Mouse (Mus musculus) spleen, adult 12 weeks (tissue): ENCODE data around the gene Hepacam2.
"Not testable (repeated sequence)": the region's sequence is repeated elsewhere in the genome, so short reads cannot be mapped to it uniquely, and the experiment has no call there.

Experiments used
- DNase-seq: peaks from one replicate; pipeline ENCODE4 v3.0.0; 2022; ENCODE audit warnings: low spot score

The Hepacam2 gene

GRCm38 (mm10) chr6:3463026-3463425 is 35.1 kb downstream of the Hepacam2 start:
- DNase-seq, result no peak

GRCm38 (mm10) chr6:3455944-3456536 is 42.1 kb downstream of the Hepacam2 start:
- DNase-seq, result no peak

DNA sequence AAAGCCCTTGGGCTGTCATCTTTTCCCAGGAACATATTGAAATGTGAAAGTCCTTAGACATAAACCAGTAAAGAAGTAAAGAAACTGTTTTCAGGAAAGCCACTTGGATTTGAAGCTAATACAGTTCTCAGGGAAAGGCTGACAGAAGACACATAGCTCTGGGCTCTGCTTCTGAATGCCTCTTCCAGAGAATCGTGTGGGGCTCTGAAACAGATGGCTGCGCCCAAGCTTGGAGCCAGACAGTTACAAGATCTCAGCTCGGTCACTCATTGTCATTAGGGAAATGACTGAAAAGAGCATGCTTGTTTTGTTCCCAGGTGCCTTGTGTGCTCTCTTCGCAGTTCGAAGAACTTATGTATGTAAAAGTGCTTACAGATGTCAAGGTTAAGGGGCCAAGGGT is 43.7 kb downstream of the Hepacam2 start:
- no peak for DNase-seq

- peak; percentile 54 for DNase-seq
Measured at GRCm38 (mm10) chr6:3447404-3447803, 50.7 kb downstream of the Hepacam2 start.

GRCm38 (mm10) chr6:3443905-3444304 is 54.2 kb downstream of the Hepacam2 start:
- DNase-seq, result no peak

DNA sequence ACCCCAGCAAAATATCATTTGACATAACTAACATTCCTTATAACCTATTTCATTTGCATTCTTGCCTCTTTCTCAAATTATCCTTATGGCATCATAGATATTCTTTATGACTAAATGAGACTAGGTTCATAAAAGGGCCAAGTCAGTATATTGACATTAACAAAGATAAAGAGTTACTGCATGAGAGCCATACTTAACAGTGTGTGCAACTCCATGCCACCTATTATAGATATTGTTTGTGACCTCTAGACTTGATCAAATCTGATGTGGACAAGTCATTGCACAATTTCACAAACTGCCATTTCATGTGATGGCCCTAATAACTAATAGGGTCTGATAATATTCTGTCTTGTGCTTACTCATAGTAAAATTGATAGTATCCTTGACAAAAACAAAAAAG is 62.0 kb downstream of the Hepacam2 start:
- no peak for DNase-seq

DNA sequence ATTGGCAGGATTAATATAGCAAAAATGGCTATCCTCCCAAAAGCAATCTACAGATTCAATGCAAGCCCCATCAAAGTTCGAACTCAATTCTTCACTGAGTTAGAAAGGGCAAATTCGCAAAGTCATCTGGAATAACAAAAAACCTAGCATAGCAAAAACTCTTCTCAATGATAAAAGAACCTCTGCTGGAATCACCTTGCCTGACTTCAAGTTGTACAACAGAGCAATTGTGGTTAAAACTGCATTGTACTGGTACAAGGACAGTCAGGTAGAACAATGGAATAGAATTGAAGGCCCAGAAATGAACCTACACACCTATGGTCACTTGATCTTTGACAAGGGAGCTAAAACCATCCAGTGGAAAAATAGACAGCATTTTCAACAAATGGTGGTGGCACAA is 67.1 kb downstream of the Hepacam2 start:
- not testable (repeated sequence) for DNase-seq

DNA sequence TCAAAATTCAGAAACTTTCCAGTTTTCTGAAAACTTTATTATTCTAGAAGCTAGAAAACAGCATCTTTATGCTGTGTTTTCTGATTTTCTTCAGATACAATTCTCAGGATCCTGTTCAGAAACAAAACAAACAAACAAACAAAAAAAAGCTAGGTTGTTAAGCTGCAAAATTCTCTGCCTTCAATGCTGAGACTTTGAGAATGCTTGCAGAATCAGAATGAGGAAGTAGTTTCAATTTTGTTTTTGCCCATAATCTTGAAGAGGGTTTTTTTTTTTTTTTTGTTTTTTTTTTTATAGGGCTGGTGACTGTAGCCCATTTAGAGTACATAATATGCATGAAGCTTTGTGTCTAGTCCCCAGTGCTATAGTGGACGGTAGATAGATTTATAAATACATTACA is 71.1 kb downstream of the Hepacam2 start:
- DNase-seq, result no peak

DNA sequence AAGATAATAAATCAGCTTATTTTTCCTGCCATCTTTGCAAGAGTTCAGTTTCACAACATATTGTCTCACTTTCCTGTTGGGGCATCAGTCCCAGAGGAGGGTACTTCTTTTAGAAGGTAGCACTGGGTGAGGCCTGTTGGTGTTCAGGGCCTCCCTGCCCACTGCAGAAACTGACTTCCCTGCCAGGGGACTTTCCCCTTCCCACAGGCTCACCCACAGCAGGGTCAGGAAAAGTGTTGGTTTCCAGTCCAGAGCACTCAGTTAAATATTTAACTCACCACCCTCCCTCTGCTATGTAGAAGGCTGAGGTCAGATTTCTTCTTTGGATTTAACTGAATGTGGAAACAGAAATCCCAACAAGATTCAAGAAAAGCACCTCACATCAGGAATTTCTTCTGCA is 72.8 kb downstream of the Hepacam2 start:
- not testable (repeated sequence) for DNase-seq

DNA sequence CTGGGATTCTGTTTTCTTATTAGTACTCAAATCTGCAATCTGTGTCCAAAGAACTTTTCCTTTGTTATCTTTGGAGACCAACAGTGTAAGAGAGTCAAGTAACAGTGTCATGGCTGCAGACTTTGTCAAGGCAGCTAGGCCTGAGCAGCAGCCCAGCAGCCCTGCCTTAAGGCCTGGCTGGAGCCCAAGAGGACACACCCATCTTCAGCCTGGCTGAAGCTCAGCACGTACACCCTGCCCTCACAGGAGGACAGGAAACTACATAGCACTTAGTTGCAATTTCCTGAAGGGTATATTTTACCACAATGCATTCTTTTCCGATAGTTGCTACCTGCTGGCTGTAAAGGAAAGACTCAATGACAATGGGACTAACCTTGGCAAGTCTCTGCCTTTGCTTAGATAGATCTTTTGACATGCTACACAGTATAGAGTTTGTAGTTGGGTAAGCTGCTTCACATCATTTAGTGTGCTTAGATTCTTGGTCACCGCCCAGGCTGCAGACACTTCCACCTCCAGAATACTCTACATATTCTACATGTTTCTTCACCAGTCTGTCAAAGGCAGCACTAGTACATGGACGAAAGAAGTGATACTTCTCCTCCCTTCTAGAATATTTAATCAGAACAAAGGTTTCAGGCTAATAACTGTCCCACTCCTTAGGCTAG is 73.4 kb downstream of the Hepacam2 start:
- DNase-seq, result not testable (repeated sequence)
